Mouse (Mus musculus): ENCODE measurements around the gene Ubxn11. TPM values are rescaled to one million over a fixed set of nuclear protein-coding genes. Genes with fewer than 3 reads are reported as not detected.

Gene Ubxn11
- total and polyA plus RNA-seq, 3 experiments: 6.0 to 38.8 (median 18.8) TPM

DNA sequence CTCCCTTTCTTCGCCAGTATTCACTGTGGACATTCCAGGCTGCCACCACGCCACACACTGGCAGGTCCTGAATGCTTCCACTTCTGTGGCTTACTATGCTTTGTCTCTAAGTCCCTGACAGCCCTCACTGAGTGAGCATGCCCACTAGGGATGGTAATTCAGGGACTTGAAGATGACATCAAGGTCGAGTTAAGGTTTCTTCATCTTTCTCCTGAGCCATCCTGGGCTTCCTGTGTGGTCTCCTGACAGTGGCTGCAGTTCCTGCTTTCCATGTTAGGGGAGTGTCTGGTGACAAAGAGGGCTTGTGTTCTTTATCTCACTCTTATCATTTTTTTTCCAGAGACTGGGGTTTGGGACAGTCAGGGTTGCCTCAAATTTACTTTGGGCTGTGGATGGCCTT is 8.3 kb downstream of the Ubxn11 start:
- no peak for DNase-seq (ENCODE audit: extremely low read depth)
- Histone ChIP-seq H3K79me2 (replicated peaks; ENCODE audit: control insufficient read depth, extremely low read depth, insufficient read depth, poor library complexity, severe bottlenecking) (no peaks in the 10 kb centered on the region), H3K36me3 (replicated peaks in 1 of 2; ENCODE audit: control insufficient read depth in 1 of 2, insufficient read depth in 1 of 2, low read length in 1 of 2) (peaks cover 36 to 75% of the 10 kb centered on the region in 2 experiments), H3K27me3 (replicated peaks) (no peaks in the 10 kb centered on the region), H3K4me2 (ENCODE audit: insufficient read depth, low read depth, poor library complexity, severe bottlenecking) (no peak overlapping the region), H3K9ac (ENCODE audit: insufficient read depth, low read depth) (no peak overlapping the region), H3K4me1 (ENCODE audit: control insufficient read depth in 1 of 2, insufficient read depth in 2 of 2) (peaks cover 27 to 83% of the 10 kb centered on the region in 2 experiments), H3K4me3 (replicated peaks in 1 of 3; ENCODE audit: low read depth in 2 of 3, low read length in 2 of 3, poor library complexity in 1 of 3) (no peak overlapping the region), H3K27ac (ENCODE audit: insufficient read depth, low read depth) (no peak overlapping the region), H3K9me3 (replicated peaks; ENCODE audit: low read length) (no peaks in the 10 kb centered on the region)
- in situ Hi-C loops (cut with MboI; ENCODE audit: low pct_ligation_motif_present, low pct_unique_long_range_greater_than_20kb, low sequenced_read_pairs) (no loop called here), dilution Hi-C loops (cut with MboI; ENCODE audit: extremely low pct_ligation_motif_present, extremely low pct_unique_long_range_greater_than_20kb, low sequenced_read_pairs) (no loop called here)
- TF ChIP-seq MAX (IDR thresholded peaks at IDR 0.05; ENCODE audit: low read length) (no peak), GABPA (IDR thresholded peaks at IDR 0.05; ENCODE audit: insufficient replicate concordance, low read depth, low read length) (no peak), NRF1 (IDR thresholded peaks at IDR 0.05; ENCODE audit: low read depth, low read length) (no peak), ELF1 (IDR thresholded peaks at IDR 0.05; ENCODE audit: low read depth, low read length) (no peak)

GRCm38 (mm10) chr4:134112403-134112802 is 10.0 kb downstream of the Ubxn11 start:
- Histone ChIP-seq H3K4me3 (replicated peaks in 1 of 3; ENCODE audit: low read depth in 2 of 3, low read length in 2 of 3, poor library complexity in 1 of 3) (no peak overlapping the region), H3K4me2 (ENCODE audit: insufficient read depth, low read depth, poor library complexity, severe bottlenecking) (no peak overlapping the region), H3K79me2 (replicated peaks; ENCODE audit: control insufficient read depth, extremely low read depth, insufficient read depth, poor library complexity, severe bottlenecking) (no peaks in the 10 kb centered on the region), H3K36me3 (replicated peaks in 1 of 2; ENCODE audit: control insufficient read depth in 1 of 2, insufficient read depth in 1 of 2, low read length in 1 of 2) (peaks cover 36 to 71% of the 10 kb centered on the region in 2 experiments), H3K4me1 (ENCODE audit: control insufficient read depth in 1 of 2, insufficient read depth in 2 of 2) (peaks cover 22 to 84% of the 10 kb centered on the region in 2 experiments), H3K9me3 (replicated peaks; ENCODE audit: low read length) (no peaks in the 10 kb centered on the region), H3K27me3 (replicated peaks) (no peaks in the 10 kb centered on the region), H3K27ac (ENCODE audit: insufficient read depth, low read depth) (no peak overlapping the region; the same call in 1 of the 2 replicates), H3K9ac (ENCODE audit: insufficient read depth, low read depth) (no peak overlapping the region)
- no peak for DNase-seq (ENCODE audit: extremely low read depth)
- dilution Hi-C loops (cut with MboI; ENCODE audit: extremely low pct_ligation_motif_present, extremely low pct_unique_long_range_greater_than_20kb, low sequenced_read_pairs) (no loop called here), in situ Hi-C loops (cut with MboI; ENCODE audit: low pct_ligation_motif_present, low pct_unique_long_range_greater_than_20kb, low sequenced_read_pairs) (no loop called here)
- no peak for TF ChIP-seq RAD21 (IDR thresholded peaks at IDR 0.05; ENCODE audit: low read depth, low read length)
- TF ChIP-seq ZNF384 (IDR thresholded peaks at IDR 0.05; ENCODE audit: low read depth, low read length): no peak
- TF ChIP-seq MAZ (IDR thresholded peaks at IDR 0.05; ENCODE audit: low read depth, low read length): no peak
- no peak for TF ChIP-seq ZC3H11A (IDR thresholded peaks at IDR 0.05; ENCODE audit: low read depth, low read length)
- TF ChIP-seq HCFC1 (IDR thresholded peaks at IDR 0.05; ENCODE audit: low read depth, low read length): no peak

- Histone ChIP-seq H3K27me3 (replicated peaks) (no peaks in the 10 kb centered on the region), H3K9ac (ENCODE audit: insufficient read depth, low read depth) (no peak overlapping the region), H3K27ac (ENCODE audit: insufficient read depth, low read depth) (no peak overlapping the region), H3K4me1 (ENCODE audit: control insufficient read depth in 1 of 2, insufficient read depth in 2 of 2) (peaks cover 31 to 84% of the 10 kb centered on the region in 2 experiments), H3K4me3 (replicated peaks in 1 of 3; ENCODE audit: low read depth in 2 of 3, low read length in 2 of 3, poor library complexity in 1 of 3) (no peak overlapping the region), H3K9me3 (replicated peaks; ENCODE audit: low read length) (no peaks in the 10 kb centered on the region), H3K4me2 (ENCODE audit: insufficient read depth, low read depth, poor library complexity, severe bottlenecking) (no peak overlapping the region), H3K79me2 (replicated peaks; ENCODE audit: control insufficient read depth, extremely low read depth, insufficient read depth, poor library complexity, severe bottlenecking) (no peaks in the 10 kb centered on the region), H3K36me3 (replicated peaks in 1 of 2; ENCODE audit: control insufficient read depth in 1 of 2, insufficient read depth in 1 of 2, low read length in 1 of 2) (peaks cover 36 to 61% of the 10 kb centered on the region in 2 experiments)
- dilution Hi-C loops (cut with MboI; ENCODE audit: extremely low pct_ligation_motif_present, extremely low pct_unique_long_range_greater_than_20kb, low sequenced_read_pairs) (no loop called here), in situ Hi-C loops (cut with MboI; ENCODE audit: low pct_ligation_motif_present, low pct_unique_long_range_greater_than_20kb, low sequenced_read_pairs) (no loop called here)
- no peak for DNase-seq (ENCODE audit: extremely low read depth)
- TF ChIP-seq RCOR1 (conservative IDR thresholded peaks at IDR 0.05; ENCODE audit: low read depth, low read length) (no peak), JUN (IDR thresholded peaks at IDR 0.05; ENCODE audit: insufficient read depth, low read depth, low read length) (no peak)
These were observed 11.1 kb downstream of the Ubxn11 start for GRCm38 (mm10) chr4:134113356-134113994.

Measured in CH12.LX (cell line).